Mouse (Mus musculus) G1E (cell line): Measurements from ENCODE around the gene Eif2b5. TPM values are rescaled to one million over a fixed set of nuclear protein-coding genes. Genes with fewer than 3 reads are reported as not detected.

Source experiments
- ATAC-seq: 2 replicates; pipeline ENCODE4 v1.8.0; 2016; ENCODE audit warnings: mild to moderate bottlenecking; ENCODE audit not compliant: insufficient number of reproducible peaks, poor library complexity, low FRiP score, severe bottlenecking; ENCODE audit errors: extremely low read depth
- DNase-seq: peaks from one replicate; pipeline ENCODE4 v3.0.0; 2012; ENCODE audit warnings: low spot score
- H3K27me3 ChIP-seq: 2 replicates; pipeline ENCODE4 v1.6.1; 2012; ENCODE audit warnings: mild to moderate bottlenecking, low read length, inconsistent platforms; ENCODE audit not compliant: insufficient read depth
- H3K36me3 ChIP-seq: replicated peaks from 2 replicates; pipeline ENCODE3; 2012; ENCODE audit warnings: mild to moderate bottlenecking, inconsistent platforms
- H3K4me1 ChIP-seq: 2 replicates; pipeline ENCODE4 v1.6.1; 2012; ENCODE audit warnings: low read depth, low read length, inconsistent platforms, mixed read lengths; ENCODE audit not compliant: insufficient read depth
- H3K4me3 ChIP-seq: 2 replicates; pipeline ENCODE4 v1.5.1; 2012; ENCODE audit warnings: low read depth, mild to moderate bottlenecking, inconsistent platforms, low read length, moderate library complexity, mixed read lengths
- H3K9me3 ChIP-seq: replicated peaks from 2 replicates; pipeline ENCODE4 v1.6.1; 2012; ENCODE audit warnings: inconsistent platforms
- CTCF ChIP-seq: IDR thresholded peaks from 2 replicates; pipeline ENCODE4 v1.5.1; 2012; ENCODE audit warnings: low read depth, low read length, inconsistent platforms, mixed read lengths
- GATA1 ChIP-seq: IDR thresholded peaks from 2 replicates; pipeline ENCODE4 v1.6.1; 2012; ENCODE audit warnings: borderline replicate concordance, low read length, inconsistent platforms, mixed read lengths
- GATA2 ChIP-seq: IDR thresholded peaks from 2 replicates; pipeline ENCODE4 v1.6.1; 2012; ENCODE audit warnings: low read depth, low read length, inconsistent platforms, borderline replicate concordance
- POLR2AphosphoS5 ChIP-seq: IDR thresholded peaks from 2 replicates; pipeline ENCODE4 v1.6.1; 2012; ENCODE audit warnings: low read depth, low read length, inconsistent platforms; ENCODE audit not compliant: insufficient replicate concordance
- TAL1 ChIP-seq: conservative IDR thresholded peaks from 2 replicates; pipeline ENCODE4 v1.6.1; 2012; ENCODE audit warnings: low read depth, low read length, inconsistent platforms, mixed read lengths
- polyA plus RNA-seq: library from polyadenylated mRNA; stranded (reverse); fragments of >175 nt; gene quantifications from 2 replicates; pipeline ENCODE4 v1.2.3, GENCODE M21; 2012
- total RNA-seq, 2 experiments: library from RNA; stranded (forward) in 1 of 2; stranded (reverse) in 1 of 2; fragments of 200-1000 nt in 1 of 2; fragments of >200 nt in 1 of 2; fragmentation: Nextera tagmentation in 1 of 2; gene quantifications; 2 replicates each; pipeline ENCODE4 v1.2.3; 2014 to 2017

Eif2b5 gene
- total and polyA plus RNA-seq, 3 experiments = 25.5 to 105 (median 40.5) TPM

GRCm38 (mm10) chr16:20471686-20472085 lies 26.9 kb upstream of the Eif2b5 start:
- Histone ChIP-seq H3K9me3 (no peaks in the 10 kb centered on the region), H3K36me3 (no peaks in the 10 kb centered on the region), H3K4me1 (no peaks in the 10 kb centered on the region), H3K4me3 (no peak overlapping the region), H3K27me3 (peaks cover 6% of the 10 kb centered on the region; the same call in 1 of the 2 replicates)
- TF ChIP-seq CTCF (no peak), GATA1 (no peak), TAL1 (no peak), POLR2AphosphoS5 (no peak)
- ATAC-seq = no peak
- no peak for DNase-seq

- TF ChIP-seq TAL1 (no peak), CTCF (no peak), POLR2AphosphoS5 (no peak), GATA2 (no peak), GATA1 (no peak)
- no peak for ATAC-seq
- Histone ChIP-seq H3K36me3 (no peaks in the 10 kb centered on the region), H3K4me1 (no peaks in the 10 kb centered on the region), H3K4me3 (no peak overlapping the region), H3K27me3 (peaks cover 4% of the 10 kb centered on the region; the same call in 1 of the 2 replicates), H3K9me3 (no peaks in the 10 kb centered on the region)
- no peak for DNase-seq
Observed at GRCm38 (mm10) chr16:20473748-20474147, 24.9 kb upstream of the Eif2b5 start.

- Histone ChIP-seq H3K4me1 (no peaks in the 10 kb centered on the region), H3K9me3 (no peaks in the 10 kb centered on the region), H3K4me3 (no peak overlapping the region), H3K27me3 (peaks cover 4% of the 10 kb centered on the region; the same call in 1 of the 2 replicates), H3K36me3 (no peaks in the 10 kb centered on the region)
- ATAC-seq (no peak), DNase-seq (no peak)
- TF ChIP-seq GATA2 (no peak), GATA1 (no peak), TAL1 (no peak), CTCF (no peak), POLR2AphosphoS5 (no peak)
Observed at GRCm38 (mm10) chr16:20474211-20474610, 24.4 kb upstream of the Eif2b5 start.

- H3K36me3 ChIP-seq = no peaks in the 10 kb centered on the region
- H3K4me3 ChIP-seq = no peak overlapping the region
- TF ChIP-seq POLR2AphosphoS5 = no peak
- no peak for TF ChIP-seq GATA1
- no peak for TF ChIP-seq CTCF
- no peak for TF ChIP-seq GATA2
- TF ChIP-seq TAL1 = no peak
- H3K4me1 ChIP-seq = no peaks in the 10 kb centered on the region
- ATAC-seq = no peak
- DNase-seq = no peak
- H3K9me3 ChIP-seq = no peaks in the 10 kb centered on the region
- H3K27me3 ChIP-seq = peaks cover 4% of the 10 kb centered on the region; the same call in 1 of the 2 replicates
Observed at GRCm38 (mm10) chr16:20474786-20475185, 23.8 kb upstream of the Eif2b5 start.

- peaks cover 4% of the 10 kb centered on the region; the same call in 1 of the 2 replicates for H3K27me3 ChIP-seq
Observed at GRCm38 (mm10) chr16:20475335-20475734, 23.3 kb upstream of the Eif2b5 start.

GRCm38 (mm10) chr16:20476857-20477256 lies 21.8 kb upstream of the Eif2b5 start:
- DNase-seq (no peak), ATAC-seq (no peak)
- Histone ChIP-seq H3K9me3 (no peaks in the 10 kb centered on the region), H3K4me3 (no peak overlapping the region), H3K36me3 (no peaks in the 10 kb centered on the region), H3K27me3 (peaks cover 4% of the 10 kb centered on the region; the same call in 1 of the 2 replicates), H3K4me1 (no peaks in the 10 kb centered on the region)
- TF ChIP-seq TAL1 (no peak), GATA1 (no peak), POLR2AphosphoS5 (no peak)

More at GRCm38 (mm10) chr16:20475335-20475734, 23.3 kb upstream of the Eif2b5 start:
- ATAC-seq (no peak), DNase-seq (no peak)
- Histone ChIP-seq H3K4me1 (no peaks in the 10 kb centered on the region), H3K4me3 (no peak overlapping the region), H3K9me3 (no peaks in the 10 kb centered on the region), H3K36me3 (no peaks in the 10 kb centered on the region)
- TF ChIP-seq GATA1 (no peak), GATA2 (no peak), CTCF (no peak), TAL1 (no peak), POLR2AphosphoS5 (no peak)

- ATAC-seq (no peak), DNase-seq (no peak)
- H3K4me3 ChIP-seq = no peak overlapping the region
- no peaks in the 10 kb centered on the region for H3K36me3 ChIP-seq
- no peaks in the 10 kb centered on the region for H3K4me1 ChIP-seq
- peaks cover 3% of the 10 kb centered on the region; the same call in 1 of the 2 replicates for H3K27me3 ChIP-seq
- no peak for TF ChIP-seq TAL1
- no peak for TF ChIP-seq POLR2AphosphoS5
- no peak for TF ChIP-seq GATA1
- no peak for TF ChIP-seq CTCF
- TF ChIP-seq GATA2 = no peak
- no peaks in the 10 kb centered on the region for H3K9me3 ChIP-seq
Observed at GRCm38 (mm10) chr16:20477270-20477669, 21.3 kb upstream of the Eif2b5 start.
